Mouse (Mus musculus) thymus, postnatal 0 days (tissue): ENCODE measurements around the gene Slc15a2. TPM values are rescaled to one million over a fixed set of nuclear protein-coding genes. Genes with fewer than 3 reads are reported as not detected.

Experiments used
- DNase-seq: peaks from one replicate; pipeline ENCODE4 v3.0.0-alpha.2; 2015; ENCODE audit warnings: low spot score
- polyA plus RNA-seq: library from polyadenylated mRNA; unstranded; fragments of >200 nt; fragmentation: Nextera tagmentation; extraction: Ambion mirVana; gene quantifications from 2 replicates; pipeline ENCODE4 v1.2.1, GENCODE M21; 2015

Gene Slc15a2
- 1.1 and 1.4 TPM in 2 replicates for polyA plus RNA-seq

DNA sequence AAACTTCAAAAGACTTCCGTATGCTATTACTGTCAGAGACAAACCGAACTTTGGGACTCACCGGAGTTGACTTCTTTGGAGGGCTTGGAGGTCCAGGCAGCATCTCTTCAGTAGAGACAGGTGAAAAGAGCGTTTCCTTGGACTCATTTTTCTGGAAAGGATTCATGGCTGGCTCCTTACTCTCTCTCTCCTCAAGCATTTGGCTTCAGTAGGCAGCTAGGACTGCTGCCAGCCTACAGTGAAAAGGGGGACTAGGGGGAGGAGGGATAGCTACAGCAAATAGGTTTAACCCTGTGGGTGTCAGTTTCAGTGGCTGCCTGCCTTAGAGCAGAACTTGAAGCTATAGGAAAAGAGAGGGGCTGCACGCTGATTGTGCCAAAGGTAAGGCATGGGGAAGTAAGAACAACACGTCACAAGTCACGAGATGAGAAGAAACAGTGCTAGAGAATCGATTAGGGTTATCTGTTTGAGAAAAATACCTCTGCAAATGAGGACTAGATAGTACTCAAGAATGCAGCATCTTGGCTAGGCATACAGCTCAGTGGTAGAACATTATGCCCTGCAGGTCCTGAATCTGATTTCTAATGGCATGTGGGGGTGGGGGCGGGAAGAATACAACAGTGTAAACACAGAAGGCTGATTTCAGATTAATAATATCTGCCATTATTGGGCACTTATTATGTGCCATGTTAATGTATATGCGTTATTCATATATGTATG is at the start of gene Slc15a2:
TSS of gene Slc15a2 (minus strand) at position 369 of the 720 bp plus-strand sequence.
- no peak for DNase-seq

GRCm38 (mm10) chr16:36828820-36829219 is 44.1 kb upstream of the Slc15a2 start:
- no peak for DNase-seq

DNA sequence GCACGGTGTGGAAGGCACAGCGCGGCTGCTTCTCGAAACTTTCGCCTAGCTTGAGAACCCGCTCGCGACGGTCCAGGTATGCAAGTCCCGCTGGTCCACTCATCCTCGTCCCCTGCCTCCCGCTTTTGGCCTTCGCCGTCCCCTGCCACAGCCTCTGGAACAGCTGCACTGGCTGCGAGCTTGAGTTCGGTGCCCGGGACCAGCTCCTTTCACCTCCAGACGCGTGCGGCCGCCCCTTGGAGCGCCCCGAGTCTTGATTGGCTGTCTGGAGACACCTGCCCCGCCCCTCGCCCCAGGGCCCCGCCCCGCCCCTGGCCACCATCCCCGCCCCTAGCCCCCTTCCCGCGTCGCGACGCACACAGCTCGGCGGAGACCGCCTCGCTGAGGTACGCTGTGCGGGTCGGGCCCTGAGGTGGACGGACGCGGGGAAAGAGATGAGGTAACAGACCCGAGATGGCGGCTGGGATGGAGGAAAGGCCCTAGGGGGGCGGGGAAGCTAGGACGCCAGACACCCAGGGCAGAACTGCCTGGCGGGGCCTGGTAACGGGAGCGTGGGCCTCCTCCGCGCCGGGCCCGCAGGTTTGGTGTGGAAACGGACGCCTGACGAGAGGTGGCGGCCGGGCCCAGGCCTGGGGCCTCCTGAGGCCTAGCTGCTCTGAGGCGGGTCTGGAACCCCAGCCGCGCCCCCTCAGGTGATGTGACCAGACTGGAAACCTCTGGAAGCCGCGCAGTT is 43.5 kb upstream of the Slc15a2 start, which contains the start of gene Iqcb1:
TSS of gene Iqcb1 (plus strand) at position 332 of the 733 bp plus-strand sequence.
- DNase-seq, result peak; percentile 89

DNA sequence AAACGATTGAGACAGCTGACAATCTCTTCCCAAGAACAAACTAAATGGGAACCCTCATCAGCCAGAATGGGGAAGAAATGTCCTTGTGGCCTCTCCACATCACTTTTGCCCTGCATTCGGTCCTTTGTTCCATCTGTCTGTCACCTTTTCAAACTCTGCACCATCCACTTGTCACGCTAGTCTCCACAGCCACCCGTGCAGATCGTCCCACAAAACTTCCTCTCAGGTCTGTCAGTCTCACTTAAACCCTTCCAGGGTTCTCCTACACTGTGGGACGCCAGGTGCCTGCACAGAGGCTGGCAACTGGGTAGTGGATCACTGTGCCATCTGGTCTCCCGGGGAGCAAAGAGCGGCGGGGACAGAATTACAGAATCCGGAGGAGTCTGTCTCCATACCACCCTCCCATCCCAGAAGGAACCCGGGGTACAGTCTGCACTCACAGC is 42.9 kb upstream of the Slc15a2 start:
- no peak for DNase-seq

DNA sequence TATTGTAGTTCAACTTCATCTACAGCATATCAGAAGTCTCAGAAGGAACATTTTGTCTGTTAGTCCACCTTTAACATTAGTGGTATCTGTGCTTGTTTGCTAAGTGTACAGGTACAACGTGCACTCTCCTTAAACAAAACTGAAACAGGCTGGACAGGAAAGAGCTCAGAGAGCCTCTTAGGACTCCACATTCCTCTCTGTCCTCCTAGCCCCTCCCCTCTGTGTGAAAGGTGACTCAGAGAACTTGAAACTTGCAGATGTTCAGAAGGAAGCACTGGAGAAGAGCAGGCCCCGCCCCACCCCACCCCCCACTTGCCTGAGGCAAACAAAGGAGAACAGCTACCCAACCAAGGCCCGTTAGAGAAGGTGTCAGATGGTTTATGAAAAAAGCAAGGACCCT is 36.7 kb upstream of the Slc15a2 start:
- peak; percentile 80 for DNase-seq

- no peak for DNase-seq
These were observed 36.0 kb upstream of the Slc15a2 start for GRCm38 (mm10) chr16:36820747-36821146.

DNA sequence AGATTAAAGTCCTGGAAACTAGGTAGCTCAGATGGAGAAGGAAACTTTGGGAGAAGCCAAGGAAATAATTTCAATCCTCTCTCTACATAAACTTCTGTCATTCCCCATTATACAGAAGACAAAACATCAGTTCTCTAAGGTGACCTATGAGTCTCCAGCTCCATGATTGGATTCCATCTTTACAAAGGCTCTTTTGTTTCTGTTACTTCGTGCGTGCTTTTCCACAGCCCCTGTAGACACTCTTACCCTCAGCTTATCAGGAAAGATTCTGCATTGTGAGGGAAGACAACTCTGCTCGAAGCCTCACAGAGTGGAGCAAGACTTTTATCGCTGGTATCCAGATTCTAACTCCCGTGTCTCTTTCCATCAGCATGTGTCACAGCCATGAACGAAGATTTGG is 35.3 kb upstream of the Slc15a2 start:
- no peak for DNase-seq

GRCm38 (mm10) chr16:36817321-36817926 is 32.7 kb upstream of the Slc15a2 start:
- peak; percentile 67 for DNase-seq

- no peak for DNase-seq
These were observed 32.2 kb upstream of the Slc15a2 start for GRCm38 (mm10) chr16:36816916-36817315.

- no peak for DNase-seq
These were observed 28.9 kb upstream of the Slc15a2 start for GRCm38 (mm10) chr16:36813680-36814079.

- DNase-seq, result no peak
These were observed 23.9 kb upstream of the Slc15a2 start for GRCm38 (mm10) chr16:36808616-36809015.

- no peak for DNase-seq
These were observed 17.6 kb upstream of the Slc15a2 start for GRCm38 (mm10) chr16:36802361-36802760.

- DNase-seq, result no peak
These were observed 13.6 kb upstream of the Slc15a2 start for GRCm38 (mm10) chr16:36798334-36798733.

- DNase-seq, result no peak
These were observed 10.2 kb upstream of the Slc15a2 start for GRCm38 (mm10) chr16:36794976-36795375.

- DNase-seq, result no peak
These were observed 5.4 kb upstream of the Slc15a2 start for GRCm38 (mm10) chr16:36790166-36790565.

GRCm38 (mm10) chr16:36786466-36786865 is 1.7 kb upstream of the Slc15a2 start:
- DNase-seq, result no peak

- DNase-seq, result no peak
These were observed 616 bp downstream of the Slc15a2 start for GRCm38 (mm10) chr16:36784146-36784545.

DNA sequence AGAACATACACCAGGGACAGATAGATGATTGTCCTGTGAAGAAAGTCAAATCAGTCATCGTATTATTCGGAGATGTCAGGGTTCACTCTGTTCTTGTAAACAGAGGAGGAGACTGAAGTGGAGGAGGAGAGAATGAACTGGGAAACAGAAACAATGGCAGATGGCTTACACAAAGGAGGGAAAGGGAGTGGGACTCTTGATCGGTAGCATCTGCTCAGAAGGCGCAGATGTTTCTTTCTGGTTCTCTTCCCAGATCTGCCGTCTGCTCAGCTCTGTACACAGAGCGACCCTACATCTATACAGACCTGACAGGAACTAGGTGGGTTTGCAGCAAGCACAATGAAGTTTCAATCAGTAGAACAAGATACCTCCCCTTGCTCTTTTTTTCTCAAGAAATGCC is 9.1 kb downstream of the Slc15a2 start:
- no peak for DNase-seq

GRCm38 (mm10) chr16:36772996-36773395 is 11.8 kb downstream of the Slc15a2 start:
- DNase-seq, result no peak

DNA sequence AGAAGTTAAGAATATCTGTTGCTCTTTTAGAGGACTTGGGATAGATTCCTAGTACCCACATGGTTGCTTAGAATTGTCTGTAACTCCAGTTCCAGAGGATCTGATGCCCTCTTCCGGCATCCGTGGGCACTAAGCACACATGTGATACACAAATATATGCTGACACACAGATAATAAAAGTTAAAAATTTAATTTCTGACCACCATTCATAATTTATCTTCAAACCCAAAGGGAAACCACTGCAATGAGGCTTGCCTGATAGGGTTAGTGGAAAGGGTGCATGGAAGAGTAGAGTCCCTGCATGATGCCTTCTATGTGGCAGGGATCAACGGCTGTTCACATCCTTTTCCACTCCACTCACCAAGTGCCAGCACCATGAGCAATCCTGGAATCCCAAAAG is 13.1 kb downstream of the Slc15a2 start:
- DNase-seq, result no peak

GRCm38 (mm10) chr16:36771244-36771643 is 13.5 kb downstream of the Slc15a2 start:
- no peak for DNase-seq

GRCm38 (mm10) chr16:36770830-36771229 is 13.9 kb downstream of the Slc15a2 start:
- no peak for DNase-seq
